Mouse (Mus musculus) limb, embryonic 10.5 days (tissue): ENCODE data around the gene Prkra. TPM values are rescaled to one million over a fixed set of nuclear protein-coding genes. Genes with fewer than 3 reads are reported as not detected.
"Not testable (repeated sequence)": the region's sequence is repeated elsewhere in the genome, so short reads cannot be mapped to it uniquely, and the experiment has no call there.

ENCODE experiments used
- DNase-seq: peaks from one replicate; pipeline ENCODE4 v3.0.0-alpha.2; 2017; ENCODE audit warnings: low spot score
- H3K27ac ChIP-seq: fragments of 300-500 bp; sonication (generic); 2 replicates; pipeline ENCODE4 v1.5.1; 2016; ENCODE audit warnings: mild to moderate bottlenecking
- H3K27me3 ChIP-seq: fragments of 300-500 bp; sonication (generic); 2 replicates; pipeline ENCODE4 v1.6.1; 2016; ENCODE audit warnings: low read depth, mild to moderate bottlenecking; ENCODE audit not compliant: poor library complexity, severe bottlenecking
- H3K36me3 ChIP-seq: fragments of 300-500 bp; sonication (generic); 2 replicates; pipeline ENCODE4 v1.6.1; 2016; ENCODE audit warnings: mild to moderate bottlenecking, moderate library complexity
- H3K4me1 ChIP-seq: fragments of 300-500 bp; sonication (generic); 2 replicates; pipeline ENCODE4 v1.6.1; 2016
- H3K4me3 ChIP-seq: fragments of 300-500 bp; sonication (generic); 2 replicates; pipeline ENCODE4 v1.5.1; 2016; ENCODE audit warnings: mild to moderate bottlenecking, moderate library complexity
- H3K9me3 ChIP-seq: fragments of 300-500 bp; sonication (generic); replicated peaks from 2 replicates; pipeline ENCODE4 v1.6.1; 2016; ENCODE audit warnings: mild to moderate bottlenecking
- WGBS: fragments of 180-500 bp; shearing (Covaris S2); methylation state at CpG from one replicate; pipeline ENCODE4 v1.1.7; 2016; 5-methylcytosine and 5-hydroxymethylcytosine counted together
- polyA plus RNA-seq: library from polyadenylated mRNA; unstranded; fragments of >200 nt; fragmentation: Nextera tagmentation; extraction: Ambion mirVana; gene quantifications from 2 replicates; pipeline ENCODE4 v1.2.1, GENCODE M21; 2016

Gene Prkra
- polyA plus RNA-seq, 1 experiment from 2014 or later = 91.0 TPM

GRCm38 (mm10) chr2:76647441-76647869 is 360 bp downstream of the Prkra start:
- peak overlapping the region; percentile 91 for H3K27ac ChIP-seq
- peak; percentile 76 for DNase-seq
- H3K36me3 ChIP-seq = peaks cover 29% of the 10 kb centered on the region
- no peaks in the 10 kb centered on the region for H3K9me3 ChIP-seq
- WGBS = under 1% methylated on average over 30 of the region's 32 CpGs
- peak overlapping the region; percentile 74 for H3K4me3 ChIP-seq
- H3K4me1 ChIP-seq = peaks cover 18% of the 10 kb centered on the region
- no peaks in the 10 kb centered on the region for H3K27me3 ChIP-seq

- H3K36me3 ChIP-seq = peaks cover 65% of the 10 kb centered on the region
- no peak overlapping the region for H3K27ac ChIP-seq
- H3K9me3 ChIP-seq = no peaks in the 10 kb centered on the region
- no peak overlapping the region for H3K4me3 ChIP-seq
- H3K27me3 ChIP-seq = no peaks in the 10 kb centered on the region
- H3K4me1 ChIP-seq = peaks cover 16% of the 10 kb centered on the region
- no peak for DNase-seq
Measured at GRCm38 (mm10) chr2:76643801-76644200, 4.0 kb downstream of the Prkra start.

GRCm38 (mm10) chr2:76639637-76640036 is 8.2 kb downstream of the Prkra start:
- H3K36me3 ChIP-seq = peaks cover 96% of the 10 kb centered on the region
- H3K27me3 ChIP-seq = no peaks in the 10 kb centered on the region
- DNase-seq = no peak
- H3K4me3 ChIP-seq = no peak overlapping the region
- no peaks in the 10 kb centered on the region for H3K9me3 ChIP-seq
- WGBS = 97% methylated on average over 2 of the region's 2 CpGs
- no peaks in the 10 kb centered on the region for H3K4me1 ChIP-seq
- H3K27ac ChIP-seq = no peak overlapping the region

- no peaks in the 10 kb centered on the region for H3K27me3 ChIP-seq
- peaks cover 97% of the 10 kb centered on the region for H3K36me3 ChIP-seq
- H3K4me3 ChIP-seq = no peak overlapping the region
- no peak for DNase-seq
- no peaks in the 10 kb centered on the region for H3K9me3 ChIP-seq
- H3K4me1 ChIP-seq = no peaks in the 10 kb centered on the region
- H3K27ac ChIP-seq = no peak overlapping the region
- 98% methylated on average over 4 of the region's 4 CpGs for WGBS
Measured at GRCm38 (mm10) chr2:76631600-76631999, 16.2 kb downstream of the Prkra start.

GRCm38 (mm10) chr2:76630293-76630692 is 17.5 kb downstream of the Prkra start:
- no peaks in the 10 kb centered on the region for H3K27me3 ChIP-seq
- H3K4me3 ChIP-seq = no peak overlapping the region
- no peak overlapping the region for H3K27ac ChIP-seq
- no peak for DNase-seq
- H3K9me3 ChIP-seq = no peaks in the 10 kb centered on the region
- H3K36me3 ChIP-seq = peaks cover 97% of the 10 kb centered on the region
- no peaks in the 10 kb centered on the region for H3K4me1 ChIP-seq
- WGBS = 95% methylated on average over 12 of the region's 12 CpGs

- H3K27ac ChIP-seq, H3K4me1 ChIP-seq, H3K9me3 ChIP-seq, H3K4me3 ChIP-seq, H3K27me3 ChIP-seq, DNase-seq: not testable (repeated sequence)
- H3K36me3 ChIP-seq = peaks cover 50% of the 10 kb centered on the region
- WGBS = 95% methylated on average over 2 of the region's 2 CpGs
Measured at GRCm38 (mm10) chr2:76622316-76622715, 25.5 kb downstream of the Prkra start.

GRCm38 (mm10) chr2:76621724-76622123 is 26.1 kb downstream of the Prkra start:
- no peak for DNase-seq
- H3K27me3 ChIP-seq = no peaks in the 10 kb centered on the region
- no peaks in the 10 kb centered on the region for H3K9me3 ChIP-seq
- no peak overlapping the region for H3K27ac ChIP-seq
- peaks cover 4% of the 10 kb centered on the region; the same call in 1 of the 2 replicates for H3K4me1 ChIP-seq
- H3K36me3 ChIP-seq = peaks cover 44% of the 10 kb centered on the region
- H3K4me3 ChIP-seq = no peak overlapping the region
- 64% methylated on average over 1 of the region's 1 CpGs for WGBS

GRCm38 (mm10) chr2:76620188-76620587 is 27.6 kb downstream of the Prkra start:
- no peak for DNase-seq
- WGBS = 89% methylated on average over 5 of the region's 5 CpGs
- Histone ChIP-seq H3K9me3 (no peaks in the 10 kb centered on the region), H3K27me3 (no peaks in the 10 kb centered on the region), H3K27ac (no peak overlapping the region), H3K4me1 (peaks cover 4% of the 10 kb centered on the region; the same call in 1 of the 2 replicates), H3K4me3 (no peak overlapping the region), H3K36me3 (peaks cover 29% of the 10 kb centered on the region)

GRCm38 (mm10) chr2:76618078-76618477 is 29.7 kb downstream of the Prkra start:
- Histone ChIP-seq H3K4me1 (peaks cover 4% of the 10 kb centered on the region; the same call in 1 of the 2 replicates), H3K27me3 (no peaks in the 10 kb centered on the region), H3K4me3 (no peak overlapping the region), H3K9me3 (no peaks in the 10 kb centered on the region), H3K27ac (no peak overlapping the region), H3K36me3 (peaks cover 7% of the 10 kb centered on the region)
- WGBS = 61% methylated on average over 1 of the region's 1 CpGs
- DNase-seq = no peak

- H3K36me3 ChIP-seq = no peaks in the 10 kb centered on the region
- no peak overlapping the region for H3K27ac ChIP-seq
- 92% methylated on average over 3 of the region's 3 CpGs for WGBS
- no peak overlapping the region for H3K4me3 ChIP-seq
- H3K4me1 ChIP-seq = no peaks in the 10 kb centered on the region; the same call in 1 of the 2 replicates
- H3K9me3 ChIP-seq = no peaks in the 10 kb centered on the region
- DNase-seq = no peak
- H3K27me3 ChIP-seq = no peaks in the 10 kb centered on the region
Measured at GRCm38 (mm10) chr2:76611996-76612395, 35.8 kb downstream of the Prkra start.

- no peak for DNase-seq
- 89% methylated on average over 10 of the region's 10 CpGs for WGBS
- H3K27ac ChIP-seq = no peak overlapping the region
- no peaks in the 10 kb centered on the region for H3K36me3 ChIP-seq
- no peak overlapping the region for H3K4me3 ChIP-seq
- no peaks in the 10 kb centered on the region for H3K27me3 ChIP-seq
- no peaks in the 10 kb centered on the region for H3K9me3 ChIP-seq
- H3K4me1 ChIP-seq = no peaks in the 10 kb centered on the region; the same call in 1 of the 2 replicates
Measured at GRCm38 (mm10) chr2:76610326-76611104, 37.3 kb downstream of the Prkra start.

- Histone ChIP-seq H3K9me3 (no peaks in the 10 kb centered on the region), H3K4me1 (no peaks in the 10 kb centered on the region), H3K27ac (no peak overlapping the region), H3K36me3 (no peaks in the 10 kb centered on the region), H3K4me3 (no peak overlapping the region), H3K27me3 (no peaks in the 10 kb centered on the region)
- no peak for DNase-seq
- WGBS = 84% methylated on average over 3 of the region's 3 CpGs
Measured at GRCm38 (mm10) chr2:76606704-76607103, 41.1 kb downstream of the Prkra start.

GRCm38 (mm10) chr2:76602256-76602655 is 45.6 kb downstream of the Prkra start:
- no peaks in the 10 kb centered on the region for H3K36me3 ChIP-seq
- no peak overlapping the region for H3K4me3 ChIP-seq
- no peak for DNase-seq
- no peaks in the 10 kb centered on the region for H3K27me3 ChIP-seq
- H3K4me1 ChIP-seq = no peaks in the 10 kb centered on the region
- H3K9me3 ChIP-seq = no peaks in the 10 kb centered on the region
- WGBS = 97% methylated on average over 1 of the region's 1 CpGs
- no peak overlapping the region for H3K27ac ChIP-seq
